Mouse (Mus musculus) MEL (cell line): ENCODE measurements at regions not wholly inside any gene's neighbourhood (a gene's known extent, or its start where the extent isn't known, plus 50 kb on each side); places are given as distances from the start of the nearest gene placed in this dataset.

Source experiments
- DNase-seq: peaks from one replicate; pipeline ENCODE4 v3.0.0; 2011; ENCODE audit warnings: low read depth, low spot score
- H3K27ac ChIP-seq: 2 replicates; pipeline ENCODE4 v1.5.1; 2012; ENCODE audit warnings: low read depth, mild to moderate bottlenecking, control low read depth, low read length, moderate library complexity; ENCODE audit not compliant: control insufficient read depth
- H3K27me3 ChIP-seq, 2 experiments: fragments of 150-350 bp in 1 of 2; sonication (generic) in 1 of 2; 2 replicates each; pipeline ENCODE4 v1.6.1; 2012; ENCODE audit warnings: low read length in 2 of 2, mild to moderate bottlenecking in 2 of 2, improper control_type of control experiment in 1 of 2, moderate library complexity in 1 of 2; ENCODE audit not compliant: insufficient read depth in 2 of 2, control insufficient read depth in 1 of 2
- H3K36me3 ChIP-seq, 2 experiments: 2 replicates each; pipeline ENCODE4 v1.6.1; 2012 to 2014; ENCODE audit warnings: low read length in 2 of 2, improper control_type of control experiment in 1 of 2, inconsistent platforms in 1 of 2, mild to moderate bottlenecking in 1 of 2; ENCODE audit not compliant: insufficient read depth in 2 of 2, control insufficient read depth in 1 of 2
- H3K4me1 ChIP-seq, 2 experiments: fragments of 150-350 bp in 1 of 2; sonication (generic) in 1 of 2; 2 replicates each; pipeline ENCODE4 v1.6.1; 2012; ENCODE audit warnings: low read length in 2 of 2, improper control_type of control experiment in 1 of 2, mild to moderate bottlenecking in 1 of 2; ENCODE audit not compliant: insufficient read depth in 2 of 2, control insufficient read depth in 1 of 2
- H3K4me3 ChIP-seq, 2 experiments: fragments of 150-350 bp in 1 of 2; sonication (generic) in 1 of 2; 2 replicates each; pipeline ENCODE4 v1.5.1; 2012; ENCODE audit warnings: low read depth in 2 of 2, low read length in 2 of 2, mild to moderate bottlenecking in 2 of 2, moderate library complexity in 2 of 2, control low read depth in 1 of 2, improper control_type of control experiment in 1 of 2; ENCODE audit not compliant: control insufficient read depth in 1 of 2, insufficient read depth in 1 of 2
- H3K79me2 ChIP-seq: 2 replicates; pipeline ENCODE4 v1.6.1; 2012; ENCODE audit warnings: mild to moderate bottlenecking, low read length, moderate library complexity; ENCODE audit not compliant: control insufficient read depth, poor library complexity, insufficient read depth
- H3K9ac ChIP-seq: 2 replicates; pipeline ENCODE4 v1.6.1; 2012; ENCODE audit warnings: low read depth, mild to moderate bottlenecking, control low read depth, low read length, moderate library complexity; ENCODE audit not compliant: control insufficient read depth, poor library complexity, severe bottlenecking
- H3K9me3 ChIP-seq: fragments of 150-350 bp; sonication (generic); replicated peaks from 2 replicates; pipeline ENCODE4 v1.6.1; 2012; ENCODE audit warnings: mild to moderate bottlenecking, low read length, improper control_type of control experiment, moderate library complexity; ENCODE audit not compliant: insufficient read depth
- CTCF ChIP-seq, 3 experiments: IDR thresholded peaks in 2 of 3; conservative IDR thresholded peaks in 1 of 3; 2 replicates each; pipeline ENCODE4 v1.5.1; 2011 to 2012; ENCODE audit warnings: low read length in 3 of 3, low read depth in 2 of 3, mild to moderate bottlenecking in 2 of 3, improper control_type of control experiment in 1 of 3, inconsistent platforms in 1 of 3, mixed read lengths in 1 of 3, moderate library complexity in 1 of 3; ENCODE audit not compliant: control insufficient read depth in 1 of 3, insufficient read depth in 1 of 3, poor library complexity in 1 of 3, severe bottlenecking in 1 of 3
- E2F4 ChIP-seq: IDR thresholded peaks from 2 replicates; pipeline ENCODE4 v1.6.1; 2011; ENCODE audit warnings: low read depth, low read length, improper control_type of control experiment, borderline replicate concordance
- EP300 ChIP-seq, 2 experiments: IDR thresholded peaks; 2 replicates each; pipeline ENCODE4 v1.6.1; 2011; ENCODE audit warnings: improper control_type of control experiment in 2 of 2, low read length in 2 of 2, low read depth in 1 of 2, mild to moderate bottlenecking in 1 of 2
- ETS1 ChIP-seq: IDR thresholded peaks from 2 replicates; pipeline ENCODE4 v1.6.1; 2012; ENCODE audit warnings: low read depth, mild to moderate bottlenecking, inconsistent platforms, low read length, improper control_type of control experiment, moderate library complexity
- GABPA ChIP-seq: IDR thresholded peaks from 2 replicates; pipeline ENCODE4 v1.6.1; 2012; ENCODE audit warnings: low read depth, mild to moderate bottlenecking, inconsistent platforms, low read length, improper control_type of control experiment, moderate library complexity
- GATA1 ChIP-seq: IDR thresholded peaks from 2 replicates; pipeline ENCODE4 v1.6.1; 2011; ENCODE audit warnings: low read depth, low read length, improper control_type of control experiment
- HCFC1 ChIP-seq: IDR thresholded peaks from 2 replicates; pipeline ENCODE4 v1.6.1; 2012; ENCODE audit warnings: low read depth, mild to moderate bottlenecking, inconsistent platforms, low read length, improper control_type of control experiment, moderate library complexity
- KAT2A ChIP-seq: conservative IDR thresholded peaks from 2 replicates; pipeline ENCODE4 v1.6.1; 2012; ENCODE audit warnings: low read depth, low read length, improper control_type of control experiment, inconsistent platforms
- MAX ChIP-seq: IDR thresholded peaks from 2 replicates; pipeline ENCODE4 v1.6.1; 2011; ENCODE audit warnings: low read length, improper control_type of control experiment
- MAZ ChIP-seq: IDR thresholded peaks from 2 replicates; pipeline ENCODE4 v1.6.1; 2012; ENCODE audit warnings: low read depth, mild to moderate bottlenecking, inconsistent platforms, low read length, improper control_type of control experiment
- MEF2A ChIP-seq: IDR thresholded peaks from 2 replicates; pipeline ENCODE4 v1.6.1; 2014; ENCODE audit warnings: low read depth, mild to moderate bottlenecking, inconsistent platforms, low read length, improper control_type of control experiment; ENCODE audit not compliant: poor library complexity, insufficient replicate concordance, severe bottlenecking; ENCODE audit errors: extremely low read depth
- MYC ChIP-seq: IDR thresholded peaks from 2 replicates; pipeline ENCODE4 v1.6.1; 2011; ENCODE audit warnings: low read depth, mild to moderate bottlenecking, low read length, improper control_type of control experiment, moderate library complexity
- NELFE ChIP-seq: IDR thresholded peaks from 2 replicates; pipeline ENCODE4 v1.6.1; 2011; ENCODE audit warnings: low read depth, low read length, improper control_type of control experiment
- NRF1 ChIP-seq: IDR thresholded peaks from 2 replicates; pipeline ENCODE4 v1.6.1; 2014; ENCODE audit warnings: low read depth, mild to moderate bottlenecking, inconsistent platforms, low read length, improper control_type of control experiment, moderate library complexity; ENCODE audit not compliant: poor library complexity, insufficient read depth, severe bottlenecking
- POLR2A ChIP-seq, 2 experiments: IDR thresholded peaks; 2 replicates each; pipeline ENCODE4 v1.6.1; 2011 to 2012; ENCODE audit warnings: low read length in 2 of 2, mild to moderate bottlenecking in 2 of 2, control low read depth in 1 of 2, improper control_type of control experiment in 1 of 2, low read depth in 1 of 2, moderate library complexity in 1 of 2; ENCODE audit not compliant: control insufficient read depth in 1 of 2, insufficient read depth in 1 of 2, poor library complexity in 1 of 2
- POLR2AphosphoS2 ChIP-seq: IDR thresholded peaks from 2 replicates; pipeline ENCODE4 v1.6.1; 2011; ENCODE audit warnings: low read length, improper control_type of control experiment
- RAD21 ChIP-seq: IDR thresholded peaks from 2 replicates; pipeline ENCODE4 v1.6.1; 2011; ENCODE audit warnings: mild to moderate bottlenecking, low read depth, low read length, improper control_type of control experiment
- RCOR1 ChIP-seq: IDR thresholded peaks from 2 replicates; pipeline ENCODE4 v1.6.1; 2012; ENCODE audit warnings: low read depth, mild to moderate bottlenecking, inconsistent platforms, low read length, improper control_type of control experiment
- SIN3A ChIP-seq: IDR thresholded peaks from 2 replicates; pipeline ENCODE4 v1.6.1; 2012; ENCODE audit warnings: low read length, improper control_type of control experiment, inconsistent platforms
- SMC3 ChIP-seq: IDR thresholded peaks from 2 replicates; pipeline ENCODE4 v1.6.1; 2011; ENCODE audit warnings: low read depth, low read length, improper control_type of control experiment
- TAL1 ChIP-seq: IDR thresholded peaks from 2 replicates; pipeline ENCODE4 v1.6.1; 2012; ENCODE audit warnings: mild to moderate bottlenecking, inconsistent platforms, low read length, moderate library complexity, mixed read lengths
- TBP ChIP-seq: IDR thresholded peaks from 2 replicates; pipeline ENCODE4 v1.8.0; 2011; ENCODE audit warnings: low read depth, low read length, improper control_type of control experiment
- TCF12 ChIP-seq: IDR thresholded peaks from 2 replicates; pipeline ENCODE4 v1.6.1; 2014; ENCODE audit warnings: low read depth, mild to moderate bottlenecking, inconsistent platforms, low read length, improper control_type of control experiment, moderate library complexity
- ZKSCAN1 ChIP-seq: IDR thresholded peaks from 2 replicates; pipeline ENCODE4 v1.6.1; 2012; ENCODE audit warnings: low read depth, mild to moderate bottlenecking, inconsistent platforms, low read length, improper control_type of control experiment, moderate library complexity
- ZNF384 ChIP-seq: IDR thresholded peaks from 2 replicates; pipeline ENCODE4 v1.6.1; 2012; ENCODE audit warnings: low read depth, mild to moderate bottlenecking, inconsistent platforms, low read length, improper control_type of control experiment

- no peak for DNase-seq
- TF ChIP-seq RCOR1: no peak
- no peak for TF ChIP-seq RAD21
- TF ChIP-seq NRF1: no peak
- no peak for TF ChIP-seq CTCF (IDR thresholded peaks at IDR 0.05 in 2 of 3, conservative IDR thresholded peaks at IDR 0.05 in 1 of 3; ENCODE audit: control insufficient read depth in 1 of 3, insufficient read depth in 1 of 3, low read depth in 2 of 3, low read length in 3 of 3, poor library complexity in 1 of 3, severe bottlenecking in 1 of 3)
- TF ChIP-seq MAZ: no peak
- TF ChIP-seq MAX: no peak
- TF ChIP-seq ZNF384: no peak
- TF ChIP-seq TAL1: no peak
- no peak for TF ChIP-seq GABPA
- no peak for TF ChIP-seq TCF12
- no peak for TF ChIP-seq GATA1
- TF ChIP-seq MYC: no peak
- no peak for TF ChIP-seq KAT2A
- TF ChIP-seq EP300 (IDR thresholded peaks at IDR 0.05; ENCODE audit: low read depth in 1 of 2, low read length in 2 of 2): no peak
- TF ChIP-seq POLR2A (IDR thresholded peaks at IDR 0.05; ENCODE audit: control insufficient read depth in 1 of 2, insufficient read depth in 1 of 2, low read depth in 1 of 2, low read length in 2 of 2, poor library complexity in 1 of 2): no peak
- no peak for TF ChIP-seq ZKSCAN1
- TF ChIP-seq HCFC1: no peak
- no peak for TF ChIP-seq ETS1
- TF ChIP-seq, all 39 proteins: peak for 0
- no peaks in the 10 kb centered on the region for H3K9me3 ChIP-seq
- no peaks in the 10 kb centered on the region for H3K27me3 ChIP-seq
- H3K27ac ChIP-seq: no peak overlapping the region
- no peak overlapping the region for H3K4me3 ChIP-seq
- no peak overlapping the region for H3K9ac ChIP-seq
- no peaks in the 10 kb centered on the region for H3K36me3 ChIP-seq
- no peaks in the 10 kb centered on the region for H3K79me2 ChIP-seq
- no peaks in the 10 kb centered on the region for H3K4me1 ChIP-seq
Measured at GRCm38 (mm10) chr13:37562141-37562540, 216.1 kb upstream of the Rreb1 start.

DNA sequence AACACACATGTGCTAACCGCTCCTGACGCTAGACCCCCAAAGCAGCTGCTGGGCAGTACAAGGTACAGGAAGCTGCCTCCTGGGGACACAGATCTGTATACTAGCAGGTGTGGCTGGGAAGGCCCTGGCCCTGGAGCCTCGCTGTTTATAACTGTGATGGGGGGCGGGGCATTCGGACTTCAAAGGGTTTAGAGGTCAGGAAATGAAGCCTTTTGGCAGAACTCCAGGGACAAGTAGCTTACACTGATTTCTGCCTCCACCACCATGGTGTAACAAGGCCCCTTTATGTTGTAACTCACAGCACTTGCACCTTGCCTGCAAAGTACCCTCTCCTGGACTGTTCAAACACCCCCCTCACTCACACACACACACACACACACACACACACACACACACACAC is 215.5 kb upstream of the Rreb1 start:
- TF ChIP-seq SIN3A: no peak
- TF ChIP-seq POLR2AphosphoS2: no peak
- TF ChIP-seq TBP: no peak
- TF ChIP-seq CTCF (IDR thresholded peaks at IDR 0.05 in 2 of 3, conservative IDR thresholded peaks at IDR 0.05 in 1 of 3; ENCODE audit: control insufficient read depth in 1 of 3, insufficient read depth in 1 of 3, low read depth in 2 of 3, low read length in 3 of 3, poor library complexity in 1 of 3, severe bottlenecking in 1 of 3): no peak
- no peak for TF ChIP-seq TCF12
- no peak for TF ChIP-seq E2F4
- TF ChIP-seq MEF2A: no peak
- TF ChIP-seq NELFE: no peak
- no peak for TF ChIP-seq SMC3
- TF ChIP-seq MAX: no peak
- DNase-seq: no peak
- H3K27ac ChIP-seq: no peak overlapping the region
- no peak overlapping the region for H3K4me3 ChIP-seq
- no peak overlapping the region for H3K9ac ChIP-seq
- H3K79me2 ChIP-seq: no peaks in the 10 kb centered on the region
- H3K4me1 ChIP-seq: no peaks in the 10 kb centered on the region
- H3K27me3 ChIP-seq: 0 out of 4 replicates have a peak, but pooled peaks cover 0 to 2% of the 10 kb centered on the region in 2 experiments
- H3K36me3 ChIP-seq: no peaks in the 10 kb centered on the region
- H3K9me3 ChIP-seq: no peaks in the 10 kb centered on the region
